Mouse (Mus musculus) hindbrain, embryonic 10.5 days (tissue): ENCODE results near the gene Bend6. TPM values are rescaled to one million over a fixed set of nuclear protein-coding genes. Genes with fewer than 3 reads are reported as not detected.

Experiments used
- DNase-seq: peaks from one replicate; pipeline ENCODE4 v3.0.0-alpha.2; 2017; ENCODE audit warnings: low spot score
- H3K27ac ChIP-seq: fragments of 300-500 bp; sonication (generic); 2 replicates; pipeline ENCODE4 v1.5.1; 2016; ENCODE audit warnings: mild to moderate bottlenecking, moderate library complexity
- H3K27me3 ChIP-seq: fragments of 300-500 bp; sonication (generic); 2 replicates; pipeline ENCODE4 v1.6.1; 2016; ENCODE audit warnings: mild to moderate bottlenecking; ENCODE audit not compliant: poor library complexity, insufficient read depth, severe bottlenecking
- H3K36me3 ChIP-seq: fragments of 300-500 bp; sonication (generic); 2 replicates; pipeline ENCODE4 v1.6.1; 2016; ENCODE audit warnings: mild to moderate bottlenecking, moderate library complexity
- H3K4me1 ChIP-seq: fragments of 300-500 bp; sonication (generic); replicated peaks from 2 replicates; pipeline ENCODE4 v1.6.1; 2016; ENCODE audit warnings: mild to moderate bottlenecking
- H3K4me3 ChIP-seq: fragments of 300-500 bp; sonication (generic); 2 replicates; pipeline ENCODE4 v1.5.1; 2016; ENCODE audit warnings: mild to moderate bottlenecking, moderate library complexity
- H3K9me3 ChIP-seq: fragments of 300-500 bp; sonication (generic); 2 replicates; pipeline ENCODE4 v1.6.1; 2016; ENCODE audit warnings: mild to moderate bottlenecking, moderate library complexity
- WGBS: fragments of 180-500 bp; shearing (Covaris S2); methylation state at CpG from one replicate; pipeline ENCODE4 v1.1.7; 2016; 5-methylcytosine and 5-hydroxymethylcytosine counted together
- polyA plus RNA-seq: library from polyadenylated mRNA; unstranded; fragments of >200 nt; fragmentation: Nextera tagmentation; extraction: Ambion mirVana; gene quantifications from 2 replicates; pipeline ENCODE4 v1.2.1, GENCODE M21; 2016

Bend6 gene
- 1.4 and 2.2 TPM in 2 replicates for polyA plus RNA-seq

GRCm38 (mm10) chr1:33907421-33908190 is at the start of gene Bend6:
TSS of gene Bend6 (minus strand) at chr1:33907816.
- under 1% methylated on average over 103 of the region's 110 CpGs for WGBS
- DNase-seq, result peak; percentile 79
- H3K27ac ChIP-seq, result peak within 1 kb of the TSS; percentile 86
- H3K4me3 ChIP-seq, result peak within 1 kb of the TSS; percentile 70
- H3K36me3 ChIP-seq, result no peaks in the 10 kb centered on the region
- H3K9me3 ChIP-seq, result no peaks in the 10 kb centered on the region
- peaks cover 60% of the 10 kb centered on the region for H3K27me3 ChIP-seq
- peaks cover 24% of the 10 kb centered on the region for H3K4me1 ChIP-seq

- 96% methylated on average over 6 of the region's 6 CpGs for WGBS
- Histone ChIP-seq H3K27ac (no peak overlapping the region), H3K27me3 (no peaks in the 10 kb centered on the region), H3K36me3 (no peaks in the 10 kb centered on the region), H3K4me3 (no peak overlapping the region), H3K4me1 (no peaks in the 10 kb centered on the region), H3K9me3 (no peaks in the 10 kb centered on the region)
- DNase-seq, result no peak
Observed at GRCm38 (mm10) chr1:33955626-33956025, 48.0 kb upstream of the Bend6 start.

- no peak for DNase-seq
- Histone ChIP-seq H3K27me3 (no peaks in the 10 kb centered on the region), H3K4me1 (peaks cover 5% of the 10 kb centered on the region; the same call in 1 of the 2 replicates), H3K27ac (no peak overlapping the region), H3K9me3 (no peaks in the 10 kb centered on the region), H3K36me3 (no peaks in the 10 kb centered on the region), H3K4me3 (no peak overlapping the region)
- 91% methylated on average over 5 of the region's 5 CpGs for WGBS
Observed at GRCm38 (mm10) chr1:33948511-33948910, 40.9 kb upstream of the Bend6 start.

- Histone ChIP-seq H3K27ac (no peak overlapping the region), H3K27me3 (no peaks in the 10 kb centered on the region), H3K36me3 (no peaks in the 10 kb centered on the region), H3K9me3 (no peaks in the 10 kb centered on the region), H3K4me1 (peaks cover 5% of the 10 kb centered on the region; the same call in 1 of the 2 replicates), H3K4me3 (no peak overlapping the region)
- DNase-seq, result no peak
- WGBS, result 89% methylated on average over 6 of the region's 6 CpGs
Observed at GRCm38 (mm10) chr1:33947838-33948237, 40.2 kb upstream of the Bend6 start.

GRCm38 (mm10) chr1:33946601-33947395 is 39.2 kb upstream of the Bend6 start:
- Histone ChIP-seq H3K27ac (no peak overlapping the region), H3K4me1 (peaks cover 5% of the 10 kb centered on the region; the same call in 1 of the 2 replicates), H3K27me3 (no peaks in the 10 kb centered on the region), H3K36me3 (no peaks in the 10 kb centered on the region), H3K4me3 (no peak overlapping the region), H3K9me3 (no peaks in the 10 kb centered on the region)
- 91% methylated on average over 12 of the region's 12 CpGs for WGBS
- no peak for DNase-seq

- no peak overlapping the region for H3K4me3 ChIP-seq
- WGBS, result 92% methylated on average over 6 of the region's 6 CpGs
- H3K27ac ChIP-seq, result no peak overlapping the region
- H3K27me3 ChIP-seq, result no peaks in the 10 kb centered on the region
- H3K36me3 ChIP-seq, result no peaks in the 10 kb centered on the region
- peaks cover 5% of the 10 kb centered on the region; the same call in 1 of the 2 replicates for H3K4me1 ChIP-seq
- no peak for DNase-seq
- H3K9me3 ChIP-seq, result no peaks in the 10 kb centered on the region
Observed at GRCm38 (mm10) chr1:33945756-33946155, 38.1 kb upstream of the Bend6 start.

- no peak for DNase-seq
- H3K27me3 ChIP-seq, result no peaks in the 10 kb centered on the region
- H3K4me3 ChIP-seq, result no peak overlapping the region
- WGBS, result 75% methylated on average over 17 of the region's 17 CpGs
- no peaks in the 10 kb centered on the region for H3K36me3 ChIP-seq
- no peak overlapping the region for H3K27ac ChIP-seq
- H3K4me1 ChIP-seq, result peaks cover 5% of the 10 kb centered on the region; the same call in 1 of the 2 replicates
- no peaks in the 10 kb centered on the region for H3K9me3 ChIP-seq
Observed at GRCm38 (mm10) chr1:33944977-33945750, 37.5 kb upstream of the Bend6 start.

GRCm38 (mm10) chr1:33943943-33944342 is 36.3 kb upstream of the Bend6 start:
- H3K4me1 ChIP-seq, result peaks cover 5% of the 10 kb centered on the region; the same call in 1 of the 2 replicates
- DNase-seq, result no peak
- H3K27ac ChIP-seq, result no peak overlapping the region
- no peaks in the 10 kb centered on the region for H3K27me3 ChIP-seq
- no peaks in the 10 kb centered on the region for H3K9me3 ChIP-seq
- no peak overlapping the region for H3K4me3 ChIP-seq
- H3K36me3 ChIP-seq, result no peaks in the 10 kb centered on the region
- 74% methylated on average over 2 of the region's 2 CpGs for WGBS

GRCm38 (mm10) chr1:33942638-33943037 is 35.0 kb upstream of the Bend6 start:
- peaks cover 5% of the 10 kb centered on the region; the same call in 1 of the 2 replicates for H3K4me1 ChIP-seq
- no peaks in the 10 kb centered on the region for H3K9me3 ChIP-seq
- no peak overlapping the region for H3K27ac ChIP-seq
- no peaks in the 10 kb centered on the region for H3K36me3 ChIP-seq
- no peak for DNase-seq
- WGBS, result 90% methylated on average over 8 of the region's 8 CpGs
- H3K27me3 ChIP-seq, result no peaks in the 10 kb centered on the region
- no peak overlapping the region for H3K4me3 ChIP-seq

GRCm38 (mm10) chr1:33940364-33940928 is 32.8 kb upstream of the Bend6 start:
- Histone ChIP-seq H3K4me3 (no peak overlapping the region), H3K4me1 (peaks cover 5% of the 10 kb centered on the region; the same call in 1 of the 2 replicates), H3K36me3 (no peaks in the 10 kb centered on the region), H3K9me3 (no peaks in the 10 kb centered on the region), H3K27ac (no peak overlapping the region), H3K27me3 (no peaks in the 10 kb centered on the region)
- WGBS, result 89% methylated on average over 11 of the region's 11 CpGs
- no peak for DNase-seq

GRCm38 (mm10) chr1:33939828-33940227 is 32.2 kb upstream of the Bend6 start:
- 82% methylated on average over 5 of the region's 5 CpGs for WGBS

GRCm38 (mm10) chr1:33935946-33936345 is 28.3 kb upstream of the Bend6 start:
- no peaks in the 10 kb centered on the region for H3K9me3 ChIP-seq
- H3K4me3 ChIP-seq, result no peak overlapping the region
- no peaks in the 10 kb centered on the region for H3K36me3 ChIP-seq
- DNase-seq, result no peak
- 91% methylated on average over 3 of the region's 3 CpGs for WGBS
- no peak overlapping the region for H3K27ac ChIP-seq
- no peaks in the 10 kb centered on the region for H3K27me3 ChIP-seq
- peaks cover 20% of the 10 kb centered on the region for H3K4me1 ChIP-seq

More at GRCm38 (mm10) chr1:33939828-33940227, 32.2 kb upstream of the Bend6 start:
- peaks cover 1% of the 10 kb centered on the region; the same call in 1 of the 2 replicates for H3K4me1 ChIP-seq
- no peaks in the 10 kb centered on the region for H3K27me3 ChIP-seq
- no peaks in the 10 kb centered on the region for H3K9me3 ChIP-seq
- no peak overlapping the region for H3K27ac ChIP-seq
- H3K36me3 ChIP-seq, result no peaks in the 10 kb centered on the region
- no peak for DNase-seq
- no peak overlapping the region for H3K4me3 ChIP-seq
